Mouse (Mus musculus): ENCODE measurements around the gene Serpinb9c.
"Not testable (repeated sequence)": the region's sequence is repeated elsewhere in the genome, so short reads cannot be mapped to it uniquely, and the experiment has no call there.

Gene Serpinb9c

DNA sequence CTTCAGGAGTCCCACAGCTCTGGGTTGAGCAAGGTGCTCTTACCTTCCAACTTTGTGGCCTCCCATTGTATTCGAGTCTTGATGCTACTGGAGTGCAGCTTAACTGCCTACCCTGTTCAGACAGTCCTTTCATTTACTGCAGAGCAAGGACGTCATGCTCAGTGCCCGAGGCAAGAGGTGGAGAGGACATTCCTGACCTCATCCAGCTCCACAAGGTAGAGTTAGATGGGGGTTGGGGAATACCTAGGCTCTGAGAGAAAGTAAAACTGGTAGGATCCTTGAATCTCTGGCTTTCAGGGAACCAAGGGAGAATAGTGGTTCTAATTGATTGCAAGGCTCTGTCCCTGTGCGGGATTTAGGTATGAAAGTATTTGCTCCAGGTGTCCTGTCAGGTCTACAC lies at the start of gene Serpinb9c:
Serpinb9c (minus strand) TSS at position 101 of the 400 bp plus-strand sequence.
- no peak for DNase-seq (ENCODE audit: low read depth, low spot score)

DNA sequence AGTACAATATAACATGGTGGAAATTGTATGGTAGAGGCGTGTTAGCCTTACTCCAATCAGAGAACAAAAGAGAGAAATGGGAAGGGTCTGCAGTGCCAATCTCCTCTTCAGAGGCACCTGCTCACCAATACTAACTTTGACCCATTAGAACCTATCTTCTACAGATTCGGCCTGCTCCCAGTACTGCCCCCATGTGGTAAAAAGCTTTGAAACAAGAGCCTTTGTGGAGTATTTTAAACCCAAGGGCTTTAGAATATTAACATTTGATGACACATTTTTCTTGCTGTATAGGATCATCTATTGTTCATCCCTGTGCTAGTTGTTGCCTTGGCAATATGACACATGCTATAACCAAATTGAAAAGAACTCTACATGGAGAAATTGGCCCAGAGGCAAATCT lies 40.2 kb upstream of the Serpinb9c start:
- DNase-seq (ENCODE audit: low read depth, low spot score): no peak

DNA sequence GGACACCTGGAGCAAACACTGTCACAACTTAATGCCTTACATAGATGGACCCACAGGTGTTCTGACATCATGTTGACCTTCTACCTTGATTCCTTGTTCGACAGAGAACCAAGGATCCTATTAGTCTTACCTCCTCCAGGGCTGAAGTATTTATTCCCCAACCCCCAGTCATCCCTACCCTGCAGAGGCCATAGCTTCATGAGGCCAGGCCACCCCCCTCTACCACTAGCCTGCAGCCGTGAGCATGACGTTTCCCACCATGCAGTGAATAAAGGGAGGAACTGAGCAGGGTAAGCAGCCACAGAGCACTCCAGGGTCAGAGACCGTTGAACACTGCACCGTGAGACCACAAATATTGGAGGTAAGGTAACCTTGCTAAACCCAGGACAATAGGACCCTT lies 33.1 kb upstream of the Serpinb9c start, which contains the start of gene Serpinb9d:
Serpinb9d (plus strand) TSS at position 301 of the 400 bp plus-strand sequence.
- no peak for DNase-seq (ENCODE audit: low read depth, low spot score)

DNA sequence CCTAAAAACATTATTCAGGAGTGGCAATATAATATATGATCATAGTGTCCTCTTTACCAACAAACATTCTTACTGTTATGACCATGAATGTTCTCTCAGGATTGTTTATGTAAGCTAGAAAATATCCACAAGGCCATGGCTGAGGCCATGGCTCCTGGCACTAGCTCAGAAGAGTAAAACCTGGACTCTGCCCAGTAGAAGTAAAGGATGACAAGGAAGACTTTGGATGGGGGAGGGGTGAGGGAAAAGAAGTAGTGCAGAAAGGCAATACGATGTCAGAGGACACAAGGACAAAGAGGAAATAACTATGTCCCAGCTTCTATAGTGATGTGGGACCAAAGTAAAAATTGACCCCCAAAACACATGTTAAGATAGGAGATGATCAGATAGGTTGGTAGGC lies 30.9 kb upstream of the Serpinb9c start:
- DNase-seq (ENCODE audit: low read depth, low spot score): not testable (repeated sequence)

DNA sequence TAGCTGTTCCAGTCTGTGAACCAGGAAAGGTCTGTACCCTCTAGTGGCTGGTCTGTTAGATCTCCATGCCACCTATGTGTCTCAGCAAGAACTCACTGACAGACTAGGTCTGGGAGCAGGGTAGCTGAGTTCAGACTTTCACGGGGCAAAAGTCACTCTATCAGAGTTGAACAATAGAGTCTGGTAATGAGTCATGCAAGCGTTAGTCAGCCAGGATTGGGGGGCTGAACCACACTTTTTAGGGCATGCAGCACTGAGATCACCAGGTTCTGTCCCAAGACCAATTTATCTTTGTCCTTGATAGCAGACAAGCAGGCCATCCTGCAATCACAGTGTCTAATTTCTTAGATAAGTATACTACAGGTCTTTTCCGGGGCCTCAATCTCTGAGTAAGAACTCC lies 18.1 kb downstream of the Serpinb9c start:
- DNase-seq (ENCODE audit: low read depth, low spot score): no peak

DNA sequence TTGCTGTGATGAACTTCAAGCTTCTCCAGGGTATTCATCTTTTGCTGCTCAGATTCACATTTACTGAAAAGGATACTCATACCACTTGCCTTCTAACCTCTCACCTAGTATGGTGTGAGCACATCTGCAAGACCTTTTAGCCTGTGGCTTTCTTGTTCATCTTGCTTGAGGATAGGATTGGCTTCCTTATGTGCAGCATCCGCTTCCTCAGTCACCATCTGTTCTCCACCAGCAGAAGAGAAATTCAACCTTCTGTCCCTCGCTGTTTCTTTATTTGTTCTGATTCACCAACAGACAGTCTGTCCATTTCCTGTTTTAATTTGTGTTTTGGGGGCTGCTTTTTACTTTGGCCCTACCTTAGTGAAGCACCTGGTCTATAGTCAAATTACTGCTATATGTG lies 21.8 kb downstream of the Serpinb9c start:
- DNase-seq (ENCODE audit: low read depth, low spot score): no peak

DNA sequence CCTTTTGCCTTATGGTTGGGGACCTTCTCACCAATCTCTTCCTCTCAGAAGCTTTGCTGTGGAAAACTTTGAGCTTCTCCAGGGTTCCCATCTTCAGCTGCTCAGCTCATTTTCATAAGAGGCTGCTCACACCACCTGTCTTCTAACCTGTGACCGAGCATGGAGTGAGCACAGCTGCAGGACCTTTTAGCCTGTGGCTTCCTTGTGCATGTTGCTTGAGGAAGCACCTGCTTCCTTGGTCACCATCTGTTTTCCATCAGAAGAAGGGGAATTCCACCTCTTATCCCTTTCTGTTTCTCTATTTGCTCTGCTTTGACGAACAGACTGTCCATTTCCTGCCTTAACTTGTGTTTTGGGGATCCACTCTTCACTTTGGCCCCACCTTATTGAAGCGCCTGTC lies 46.5 kb downstream of the Serpinb9c start:
- no peak for DNase-seq (ENCODE audit: low read depth, low spot score)

DNA sequence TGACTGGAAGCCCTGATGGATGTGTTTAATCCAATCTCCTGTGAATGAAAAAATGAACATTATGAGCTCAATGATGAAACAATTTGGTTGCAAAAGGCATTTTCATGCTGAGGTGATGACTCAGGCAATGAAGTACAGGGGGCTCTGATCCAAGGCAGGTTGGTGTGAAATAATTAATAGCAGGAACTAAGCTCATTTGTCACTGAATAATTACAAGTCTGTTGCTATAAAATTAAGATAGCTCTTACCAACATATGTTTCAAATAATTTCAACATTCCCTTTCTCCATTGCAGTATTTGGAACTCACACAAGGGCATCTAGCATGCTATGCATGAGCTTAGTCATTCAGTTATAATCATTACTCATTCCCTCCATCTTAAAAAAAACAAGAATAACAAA lies 53.9 kb downstream of the Serpinb9c start:
- no peak for DNase-seq (ENCODE audit: low read depth, low spot score)

Measured in skeletal muscle tissue, adult 2 months (tissue).